Mouse (Mus musculus) lung, postnatal 0 days (tissue): ENCODE results near the gene Sco1. TPM values are rescaled to one million over a fixed set of nuclear protein-coding genes. Genes with fewer than 3 reads are reported as not detected.
"Not testable (repeated sequence)": the region's sequence is repeated elsewhere in the genome, so short reads cannot be mapped to it uniquely, and the experiment has no call there.

Experiments used
- ATAC-seq: fragments of 200-750 bp; cut with Nextera tagmentation; 2 replicates; pipeline ENCODE4 v1.8.0; 2017; ENCODE audit warnings: moderate library complexity
- DNase-seq: peaks from one replicate; pipeline ENCODE4 v3.0.0-alpha.2; 2016; ENCODE audit warnings: low spot score
- H3K27ac ChIP-seq: fragments of 300-500 bp; sonication (generic); 2 replicates; pipeline ENCODE4 v1.5.1; 2014; ENCODE audit warnings: antibody characterized with exemption, mild to moderate bottlenecking, low read length, mixed read lengths
- H3K27me3 ChIP-seq: fragments of 300-500 bp; sonication (generic); replicated peaks from 2 replicates; pipeline ENCODE4 v1.6.1; 2014; ENCODE audit warnings: low read length, mixed read lengths; ENCODE audit not compliant: insufficient read depth
- H3K36me3 ChIP-seq: fragments of 300-500 bp; sonication (generic); 2 replicates; pipeline ENCODE4 v1.6.1; 2014; ENCODE audit warnings: low read length, mixed read lengths; ENCODE audit not compliant: insufficient read depth
- H3K4me1 ChIP-seq: fragments of 300-500 bp; sonication (generic); 2 replicates; pipeline ENCODE4 v1.6.1; 2014; ENCODE audit warnings: antibody characterized with exemption, low read depth, low read length, mixed read lengths; ENCODE audit not compliant: insufficient read depth
- H3K4me2 ChIP-seq: fragments of 300-500 bp; sonication (generic); replicated peaks from 2 replicates; pipeline ENCODE4 v1.6.1; 2014; ENCODE audit warnings: low read depth, mild to moderate bottlenecking, low read length, moderate library complexity, mixed read lengths
- H3K4me3 ChIP-seq: fragments of 300-500 bp; sonication (generic); 2 replicates; pipeline ENCODE4 v1.5.1; 2014; ENCODE audit warnings: low read depth, low read length
- H3K9ac ChIP-seq: fragments of 300-500 bp; sonication (generic); replicated peaks from 2 replicates; pipeline ENCODE4 v1.6.1; 2014; ENCODE audit warnings: low read depth, mild to moderate bottlenecking
- H3K9me3 ChIP-seq: fragments of 300-500 bp; sonication (generic); 2 replicates; pipeline ENCODE4 v1.6.1; 2016; ENCODE audit warnings: low read length, mixed read lengths
- CTCF ChIP-seq: IDR thresholded peaks from 2 replicates; pipeline ENCODE4 v1.5.1; 2016; ENCODE audit warnings: antibody characterized with exemption, mild to moderate bottlenecking
- EP300 ChIP-seq: IDR thresholded peaks from 2 replicates; pipeline ENCODE4 v1.6.1; 2016; ENCODE audit warnings: antibody characterized with exemption, mild to moderate bottlenecking, control low read depth
- WGBS: fragments of 180-500 bp; shearing (Covaris S2); extraction: QIAGEN DNeasy Blood & Tissue Kit; methylation state at CpG from one replicate; pipeline ENCODE4 v1.1.7; 2014; 5-methylcytosine and 5-hydroxymethylcytosine counted together
- polyA plus RNA-seq: library from polyadenylated mRNA; unstranded; fragments of >200 nt; fragmentation: Nextera tagmentation; extraction: Ambion mirVana; gene quantifications from 2 replicates; pipeline ENCODE4 v1.2.1, GENCODE M21; 2015

Gene Sco1
- polyA plus RNA-seq, 1 experiment from 2014 or later: 9.7 TPM

DNA sequence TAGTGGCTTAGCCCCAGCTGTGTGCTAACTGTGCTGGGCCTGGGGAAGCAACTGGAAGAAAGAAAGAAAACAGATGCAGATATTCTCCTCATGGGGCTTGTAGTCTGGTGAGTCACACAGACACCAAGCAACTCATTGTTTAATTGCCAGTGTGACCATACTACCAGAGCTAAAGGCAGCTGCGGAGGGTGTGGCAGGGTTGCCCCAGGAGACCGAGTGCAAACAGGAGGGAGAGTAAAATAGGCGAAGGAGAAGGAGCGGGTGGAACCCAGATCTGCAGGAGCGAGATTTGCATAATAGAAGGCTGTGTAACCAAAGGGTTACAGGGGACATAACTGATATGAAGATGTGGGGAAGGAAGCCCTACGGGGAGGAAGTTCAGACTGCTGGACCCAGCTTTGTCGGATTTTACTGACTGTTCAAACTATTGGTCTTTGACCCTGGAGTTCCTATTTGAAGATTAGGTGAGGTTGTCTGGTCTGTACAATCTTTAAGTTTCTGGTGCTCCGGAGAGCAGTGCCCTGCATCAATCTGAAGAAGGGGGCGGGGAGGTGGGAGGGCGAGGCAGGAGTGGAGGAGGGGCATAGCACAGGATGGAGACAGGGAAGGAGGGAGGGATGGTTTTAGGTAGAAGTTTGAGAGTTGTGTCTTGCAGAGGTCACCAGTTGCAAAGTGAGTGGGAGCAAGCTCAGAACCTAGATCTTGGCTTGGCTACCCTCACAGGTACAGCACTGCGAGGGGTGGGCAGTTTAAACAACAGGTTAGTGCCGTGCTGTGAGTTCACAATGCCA is 34.5 kb upstream of the Sco1 start:
- WGBS: 16% methylated on average over 12 of the region's 12 CpGs
- Histone ChIP-seq H3K27ac (no peak overlapping the region), H3K36me3 (no peaks in the 10 kb centered on the region), H3K4me3 (no peak overlapping the region), H3K4me2 (no peak overlapping the region), H3K9ac (no peak overlapping the region), H3K4me1 (no peaks in the 10 kb centered on the region), H3K27me3 (no peaks in the 10 kb centered on the region), H3K9me3 (no peaks in the 10 kb centered on the region)
- ATAC-seq (peak; percentile 35; the same call in 1 of the 2 replicates), DNase-seq (peak; percentile 47)
- TF ChIP-seq CTCF (no peak), EP300 (no peak)

GRCm38 (mm10) chr11:67019711-67020475 is 32.6 kb upstream of the Sco1 start:
- Histone ChIP-seq H3K36me3 (no peaks in the 10 kb centered on the region), H3K9me3 (no peaks in the 10 kb centered on the region), H3K27me3 (no peaks in the 10 kb centered on the region), H3K4me3 (no peak overlapping the region), H3K9ac (no peak overlapping the region), H3K27ac (no peak overlapping the region), H3K4me2 (no peak overlapping the region), H3K4me1 (no peaks in the 10 kb centered on the region)
- TF ChIP-seq CTCF (no peak), EP300 (no peak)
- ATAC-seq (no peak), DNase-seq (no peak)
- WGBS: 49% methylated on average over 7 of the region's 7 CpGs

- 3% methylated on average over 12 of the region's 12 CpGs for WGBS
- Histone ChIP-seq H3K4me2 (peak overlapping the region; percentile 33), H3K27ac (no peak overlapping the region), H3K27me3 (no peaks in the 10 kb centered on the region), H3K36me3 (no peaks in the 10 kb centered on the region), H3K4me3 (no peak overlapping the region), H3K9me3 (no peaks in the 10 kb centered on the region), H3K9ac (no peak overlapping the region), H3K4me1 (no peaks in the 10 kb centered on the region; the same call in 1 of the 2 replicates)
- peak; percentile 85 for TF ChIP-seq CTCF
- TF ChIP-seq EP300: no peak
- peak; percentile 82 for DNase-seq
- no peak for ATAC-seq
Measured at GRCm38 (mm10) chr11:67020948-67021347, 31.5 kb upstream of the Sco1 start.

- H3K27ac ChIP-seq: no peak overlapping the region
- H3K36me3 ChIP-seq: no peaks in the 10 kb centered on the region
- H3K9ac ChIP-seq: no peak overlapping the region
- H3K9me3 ChIP-seq: no peaks in the 10 kb centered on the region
- ATAC-seq (no peak), DNase-seq (peak; percentile 21)
- no peaks in the 10 kb centered on the region for H3K27me3 ChIP-seq
- H3K4me3 ChIP-seq: no peak overlapping the region
- no peak overlapping the region for H3K4me2 ChIP-seq
- 84% methylated on average over 13 of the region's 13 CpGs for WGBS
- TF ChIP-seq CTCF: peak; percentile 66
- no peak for TF ChIP-seq EP300
- no peaks in the 10 kb centered on the region; the same call in 1 of the 2 replicates for H3K4me1 ChIP-seq
Measured at GRCm38 (mm10) chr11:67022354-67023115, 29.9 kb upstream of the Sco1 start.

DNA sequence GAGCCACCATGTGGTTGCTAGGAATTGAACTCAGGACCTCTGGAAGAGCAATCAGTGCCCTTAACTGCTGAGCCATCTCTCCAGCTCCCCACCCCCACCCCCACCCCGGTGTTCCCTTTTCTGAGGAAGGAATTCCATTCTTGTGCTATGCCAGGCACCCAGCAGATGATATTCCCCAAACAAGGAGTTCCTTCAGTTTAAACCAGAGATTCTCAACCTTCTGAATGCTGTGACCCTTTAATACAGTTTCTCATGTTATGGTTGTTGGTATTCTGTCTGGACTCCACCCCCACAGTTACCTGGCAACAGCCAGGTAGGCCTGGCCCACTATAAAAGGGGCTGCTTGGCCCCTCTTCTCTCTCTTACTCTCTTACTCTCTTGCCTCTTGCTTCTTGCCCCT is 29.3 kb upstream of the Sco1 start:
- not testable (repeated sequence) for DNase-seq, H3K27ac ChIP-seq, H3K4me3 ChIP-seq, H3K27me3 ChIP-seq, H3K36me3 ChIP-seq, H3K4me2 ChIP-seq, H3K9ac ChIP-seq, ATAC-seq, H3K4me1 ChIP-seq, H3K9me3 ChIP-seq
- WGBS: 50% methylated on average over 1 of the region's 1 CpGs
